Mouse (Mus musculus) intestine, embryonic 15.5 days (tissue): ENCODE data around the gene Gpatch11. TPM values are rescaled to one million over a fixed set of nuclear protein-coding genes. Genes with fewer than 3 reads are reported as not detected.
"Not testable (repeated sequence)": the region's sequence is repeated elsewhere in the genome, so short reads cannot be mapped to it uniquely, and the experiment has no call there.

Source experiments
- ATAC-seq: fragments of 200-750 bp; cut with Nextera tagmentation; 2 replicates; pipeline ENCODE4 v1.8.0; 2017; ENCODE audit warnings: moderate TSS enrichment, moderate library complexity
- H3K27ac ChIP-seq: fragments of 300-500 bp; sonication (generic); 2 replicates; pipeline ENCODE4 v1.5.1; 2015; ENCODE audit warnings: mild to moderate bottlenecking, inconsistent platforms
- H3K27me3 ChIP-seq: fragments of 300-500 bp; sonication (generic); replicated peaks from 2 replicates; pipeline ENCODE4 v1.6.1; 2015; ENCODE audit warnings: inconsistent platforms
- H3K36me3 ChIP-seq: fragments of 300-500 bp; sonication (generic); 2 replicates; pipeline ENCODE4 v1.6.1; 2015; ENCODE audit warnings: inconsistent platforms
- H3K4me1 ChIP-seq: fragments of 300-500 bp; sonication (generic); replicated peaks from 2 replicates; pipeline ENCODE4 v1.6.1; 2015; ENCODE audit warnings: inconsistent platforms
- H3K4me2 ChIP-seq: fragments of 300-500 bp; sonication (generic); replicated peaks from 2 replicates; pipeline ENCODE4 v1.6.1; 2015; ENCODE audit warnings: mild to moderate bottlenecking, inconsistent platforms
- H3K4me3 ChIP-seq: fragments of 300-500 bp; sonication (generic); replicated peaks from 2 replicates; pipeline ENCODE4 v1.5.1; 2015; ENCODE audit warnings: inconsistent platforms
- H3K9ac ChIP-seq: fragments of 300-500 bp; sonication (generic); 2 replicates; pipeline ENCODE4 v1.6.1; 2015; ENCODE audit warnings: inconsistent platforms
- H3K9me3 ChIP-seq: fragments of 300-500 bp; sonication (generic); 2 replicates; pipeline ENCODE4 v1.6.1; 2016; ENCODE audit warnings: inconsistent platforms
- WGBS: fragments of 180-500 bp; shearing (Covaris S2); methylation state at CpG from one replicate; pipeline ENCODE4 v1.1.7; 2015; 5-methylcytosine and 5-hydroxymethylcytosine counted together
- polyA plus RNA-seq: library from polyadenylated mRNA; unstranded; fragments of >200 nt; fragmentation: Nextera tagmentation; extraction: Ambion mirVana; gene quantifications from 2 replicates; pipeline ENCODE4 v1.2.1, GENCODE M21; 2015

The Gpatch11 gene
- 50.1 and 51.8 TPM in 2 replicates for polyA plus RNA-seq

GRCm38 (mm10) chr17:78834856-78835835 lies at the start of gene Gpatch11, which contains the start of gene Heatr5b:
Gpatch11 (plus strand) TSS chr17:78835567.
Heatr5b (minus strand) TSS chr17:78835364.
- peak; percentile 99 for ATAC-seq
- Histone ChIP-seq H3K9ac (peak within 1 kb of the TSS; percentile 95), H3K4me1 (no peaks in the 10 kb centered on the region), H3K27me3 (no peaks in the 10 kb centered on the region), H3K4me3 (peak within 1 kb of the TSS; percentile 88), H3K27ac (peak within 1 kb of the TSS; percentile 86), H3K36me3 (0 out of 2 replicates have a peak, but pooled peaks cover 3% of the 10 kb centered on the region), H3K4me2 (peak within 1 kb of the TSS; percentile 82), H3K9me3 (no peaks in the 10 kb centered on the region)
- WGBS = under 1% methylated on average over 81 of the region's 81 CpGs

GRCm38 (mm10) chr17:78788273-78788672 lies 47.1 kb upstream of the Gpatch11 start:
- not testable (repeated sequence) for H3K27me3 ChIP-seq, ATAC-seq, H3K4me1 ChIP-seq, H3K9ac ChIP-seq, H3K4me2 ChIP-seq, H3K4me3 ChIP-seq, H3K36me3 ChIP-seq, H3K9me3 ChIP-seq, H3K27ac ChIP-seq
- WGBS = 66% methylated on average over 3 of the region's 3 CpGs

- H3K4me1 ChIP-seq = no peaks in the 10 kb centered on the region
- no peak for ATAC-seq
- H3K4me2 ChIP-seq = no peak overlapping the region
- H3K9me3 ChIP-seq = no peaks in the 10 kb centered on the region
- H3K9ac ChIP-seq = no peak overlapping the region
- H3K4me3 ChIP-seq = no peak overlapping the region
- no peak overlapping the region for H3K27ac ChIP-seq
- no peaks in the 10 kb centered on the region for H3K27me3 ChIP-seq
- WGBS = 81% methylated on average over 7 of the region's 7 CpGs
- peaks cover under 1% of the 10 kb centered on the region; the same call in 1 of the 2 replicates for H3K36me3 ChIP-seq
Observed at GRCm38 (mm10) chr17:78791068-78791689, 44.2 kb upstream of the Gpatch11 start.

- H3K27ac ChIP-seq = no peak overlapping the region
- no peak overlapping the region for H3K4me3 ChIP-seq
- H3K36me3 ChIP-seq = peaks cover 4% of the 10 kb centered on the region; the same call in 1 of the 2 replicates
- no peaks in the 10 kb centered on the region for H3K9me3 ChIP-seq
- H3K4me2 ChIP-seq = no peak overlapping the region
- H3K9ac ChIP-seq = no peak overlapping the region
- no peak for ATAC-seq
- no peaks in the 10 kb centered on the region for H3K4me1 ChIP-seq
- H3K27me3 ChIP-seq = no peaks in the 10 kb centered on the region
- WGBS = 93% methylated on average over 3 of the region's 3 CpGs
Observed at GRCm38 (mm10) chr17:78791690-78792070, 43.7 kb upstream of the Gpatch11 start.

- no peak for ATAC-seq
- Histone ChIP-seq H3K9ac (no peak overlapping the region), H3K27ac (no peak overlapping the region), H3K27me3 (no peaks in the 10 kb centered on the region), H3K9me3 (no peaks in the 10 kb centered on the region), H3K4me3 (no peak overlapping the region), H3K4me2 (no peak overlapping the region), H3K4me1 (no peaks in the 10 kb centered on the region), H3K36me3 (peaks cover 4% of the 10 kb centered on the region; the same call in 1 of the 2 replicates)
- WGBS = 72% methylated on average over 3 of the region's 3 CpGs
Observed at GRCm38 (mm10) chr17:78792122-78792521, 43.2 kb upstream of the Gpatch11 start.

- H3K4me1 ChIP-seq = no peaks in the 10 kb centered on the region
- no peak overlapping the region for H3K4me3 ChIP-seq
- H3K36me3 ChIP-seq = peaks cover 4% of the 10 kb centered on the region
- no peaks in the 10 kb centered on the region for H3K9me3 ChIP-seq
- no peak overlapping the region for H3K4me2 ChIP-seq
- H3K27ac ChIP-seq = no peak overlapping the region
- no peak for ATAC-seq
- no peaks in the 10 kb centered on the region for H3K27me3 ChIP-seq
- H3K9ac ChIP-seq = no peak overlapping the region
- WGBS = 75% methylated on average over 5 of the region's 5 CpGs
Observed at GRCm38 (mm10) chr17:78794390-78794789, 41.0 kb upstream of the Gpatch11 start.

GRCm38 (mm10) chr17:78797222-78797621 lies 38.1 kb upstream of the Gpatch11 start:
- 95% methylated on average over 1 of the region's 1 CpGs for WGBS
- Histone ChIP-seq H3K9ac (no peak overlapping the region), H3K4me1 (no peaks in the 10 kb centered on the region), H3K4me2 (no peak overlapping the region), H3K27ac (no peak overlapping the region), H3K27me3 (no peaks in the 10 kb centered on the region), H3K9me3 (no peaks in the 10 kb centered on the region), H3K4me3 (no peak overlapping the region), H3K36me3 (peaks cover 4% of the 10 kb centered on the region)
- no peak for ATAC-seq

GRCm38 (mm10) chr17:78809019-78809418 lies 26.3 kb upstream of the Gpatch11 start:
- H3K27ac ChIP-seq = no peak overlapping the region
- no peak overlapping the region for H3K9ac ChIP-seq
- H3K4me2 ChIP-seq = no peak overlapping the region
- no peaks in the 10 kb centered on the region for H3K9me3 ChIP-seq
- no peaks in the 10 kb centered on the region for H3K27me3 ChIP-seq
- no peaks in the 10 kb centered on the region for H3K4me1 ChIP-seq
- no peak overlapping the region for H3K4me3 ChIP-seq
- no peak for ATAC-seq
- peaks cover 3% of the 10 kb centered on the region; the same call in 1 of the 2 replicates for H3K36me3 ChIP-seq

- no peaks in the 10 kb centered on the region for H3K27me3 ChIP-seq
- H3K36me3 ChIP-seq = peaks cover 3% of the 10 kb centered on the region; the same call in 1 of the 2 replicates
- no peaks in the 10 kb centered on the region for H3K4me1 ChIP-seq
- no peak overlapping the region for H3K4me3 ChIP-seq
- H3K4me2 ChIP-seq = no peak overlapping the region
- no peak overlapping the region for H3K27ac ChIP-seq
- no peak for ATAC-seq
- 94% methylated on average over 3 of the region's 3 CpGs for whole genome bisulfite sequencing
- no peak overlapping the region for H3K9ac ChIP-seq
- H3K9me3 ChIP-seq = no peaks in the 10 kb centered on the region
Observed at GRCm38 (mm10) chr17:78809582-78809981, 25.8 kb upstream of the Gpatch11 start.

- no peak overlapping the region for H3K9ac ChIP-seq
- H3K9me3 ChIP-seq = no peaks in the 10 kb centered on the region
- H3K27ac ChIP-seq = no peak overlapping the region
- H3K4me2 ChIP-seq = no peak overlapping the region
- H3K36me3 ChIP-seq = peaks cover 14% of the 10 kb centered on the region; the same call in 1 of the 2 replicates
- H3K4me3 ChIP-seq = no peak overlapping the region
- WGBS = 88% methylated on average over 13 of the region's 13 CpGs
- ATAC-seq = no peak
- H3K27me3 ChIP-seq = no peaks in the 10 kb centered on the region
- no peaks in the 10 kb centered on the region for H3K4me1 ChIP-seq
Observed at GRCm38 (mm10) chr17:78824346-78824745, 11.0 kb upstream of the Gpatch11 start.

- H3K9me3 ChIP-seq = no peaks in the 10 kb centered on the region
- no peaks in the 10 kb centered on the region for H3K27me3 ChIP-seq
- H3K9ac ChIP-seq = peak overlapping the region; percentile 46
- no peak for ATAC-seq
- WGBS = 28% methylated on average over 2 of the region's 2 CpGs
- H3K4me2 ChIP-seq = peak overlapping the region; percentile 82
- peaks cover 2% of the 10 kb centered on the region; the same call in 1 of the 2 replicates for H3K36me3 ChIP-seq
- H3K4me3 ChIP-seq = peak overlapping the region; percentile 88
- no peaks in the 10 kb centered on the region for H3K4me1 ChIP-seq
- H3K27ac ChIP-seq = peak overlapping the region; percentile 76; the same call in 1 of the 2 replicates
Observed at GRCm38 (mm10) chr17:78836056-78836455, 689 bp downstream of the Gpatch11 start.

GRCm38 (mm10) chr17:78842271-78842928 lies 7.0 kb downstream of the Gpatch11 start:
- Histone ChIP-seq H3K4me3 (no peak overlapping the region), H3K27me3 (no peaks in the 10 kb centered on the region), H3K9ac (no peak overlapping the region), H3K9me3 (no peaks in the 10 kb centered on the region), H3K36me3 (peaks cover 20% of the 10 kb centered on the region; the same call in 1 of the 2 replicates), H3K4me2 (no peak overlapping the region), H3K4me1 (no peaks in the 10 kb centered on the region), H3K27ac (no peak overlapping the region)
- peak; percentile 86 for ATAC-seq
- 79% methylated on average over 7 of the region's 7 CpGs for WGBS
